Mouse (Mus musculus): ENCODE measurements at regions not wholly inside any gene's neighbourhood (a gene's known extent, or its start where the extent isn't known, plus 50 kb on each side); places are given as distances from the start of the nearest gene placed in this dataset.
A peak's percentile ranks its signal among the peaks of the same experiment; 100 is the strongest.

DNA sequence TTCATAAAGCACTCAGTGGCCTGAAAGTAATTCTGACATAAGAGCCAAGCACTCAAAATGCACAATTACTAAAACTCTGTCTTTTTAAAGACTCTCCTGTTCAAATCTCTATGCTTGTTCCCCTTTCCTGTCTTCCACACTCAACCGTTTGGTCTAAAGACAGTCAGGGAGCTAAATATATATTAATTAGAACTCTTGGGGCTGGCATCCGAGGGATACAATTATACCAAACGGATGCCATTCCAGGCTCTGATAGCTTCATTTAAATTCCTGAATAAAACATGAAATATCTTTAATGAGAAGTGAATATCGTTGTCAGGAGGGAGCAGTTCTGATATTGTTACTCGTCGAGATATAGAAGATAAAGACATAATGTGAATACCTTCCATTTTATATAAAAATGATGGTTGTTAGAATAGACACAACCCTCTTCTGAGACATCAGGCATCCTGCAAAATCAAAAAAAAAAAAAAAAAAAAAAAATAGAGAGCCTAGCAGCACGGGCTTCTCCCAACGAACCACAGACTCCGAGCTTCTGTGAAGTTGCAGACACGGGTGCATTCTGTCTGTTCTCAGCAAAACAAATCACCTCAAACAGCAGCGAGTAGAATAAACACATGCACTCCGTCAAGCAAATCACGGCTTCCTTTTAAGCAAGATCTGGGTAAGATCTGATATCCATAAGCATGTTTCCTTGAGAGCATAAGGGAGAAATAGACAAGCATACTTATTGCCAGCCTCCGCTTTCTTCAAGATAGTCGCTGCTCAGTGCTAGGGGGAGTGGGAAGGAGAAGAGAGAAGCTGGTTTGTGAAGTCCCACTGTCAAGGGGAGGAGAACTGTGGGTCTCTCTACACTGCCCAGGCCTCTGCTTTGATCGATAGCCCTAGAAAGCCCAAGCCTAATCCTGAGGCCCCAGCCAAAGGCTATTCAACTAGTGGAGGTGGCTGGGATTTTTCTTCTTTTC is 363.0 kb downstream of the Mctp2 start:
- H3K27ac ChIP-seq = no peak overlapping the region
- no peak overlapping the region for H3K4me2 ChIP-seq
- H3K36me3 ChIP-seq = no peaks in the 10 kb centered on the region
- ATAC-seq (replicated peaks; ENCODE audit: insufficient number of reproducible peaks, insufficient read depth, low FRiP score, low read depth) = no peak
- 53% methylated on average over 16 of the region's 16 CpGs for WGBS
- H3K27me3 ChIP-seq = no peaks in the 10 kb centered on the region
- no peak overlapping the region for H3K9ac ChIP-seq
- peaks cover 12% of the 10 kb centered on the region; the same call in 1 of the 2 replicates for H3K4me1 ChIP-seq (replicated peaks)
- no peak overlapping the region for H3K4me3 ChIP-seq
- H3K9me3 ChIP-seq (replicated peaks) = no peaks in the 10 kb centered on the region

DNA sequence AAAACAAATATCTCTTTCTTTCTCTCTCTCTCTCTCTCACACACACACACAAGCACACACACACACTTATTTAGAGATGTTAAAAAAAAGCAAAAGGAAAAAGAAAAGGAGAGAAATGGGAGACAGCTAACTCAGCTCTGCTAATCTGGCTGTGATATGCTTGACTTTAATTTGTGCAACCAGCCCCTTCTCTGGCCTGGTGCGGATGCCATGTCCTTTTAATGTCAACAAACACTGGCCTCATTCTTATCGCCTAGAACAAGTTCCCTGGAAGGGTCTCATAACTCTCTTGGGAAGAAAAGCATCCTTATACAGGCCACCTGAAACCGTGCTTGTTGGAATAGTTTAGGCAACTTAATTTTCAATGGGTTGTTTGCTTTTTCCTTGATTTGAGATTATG is 368.7 kb downstream of the Mctp2 start:
- H3K4me2 ChIP-seq = no peak overlapping the region
- no peaks in the 10 kb centered on the region for H3K36me3 ChIP-seq
- WGBS = 53% methylated on average over 3 of the region's 3 CpGs
- ATAC-seq (replicated peaks; ENCODE audit: insufficient number of reproducible peaks, insufficient read depth, low FRiP score, low read depth) = no peak
- H3K9me3 ChIP-seq (replicated peaks) = no peaks in the 10 kb centered on the region
- peaks cover 12% of the 10 kb centered on the region; the same call in 1 of the 2 replicates for H3K4me1 ChIP-seq (replicated peaks)
- no peaks in the 10 kb centered on the region for H3K27me3 ChIP-seq
- H3K27ac ChIP-seq = no peak overlapping the region
- H3K4me3 ChIP-seq = no peak overlapping the region
- no peak overlapping the region for H3K9ac ChIP-seq

- Histone ChIP-seq H3K9me3 (replicated peaks) (no peaks in the 10 kb centered on the region), H3K36me3 (no peaks in the 10 kb centered on the region), H3K4me1 (replicated peaks) (peaks cover 12% of the 10 kb centered on the region; the same call in 1 of the 2 replicates), H3K27me3 (no peaks in the 10 kb centered on the region), H3K4me2 (no peak overlapping the region), H3K9ac (no peak overlapping the region), H3K4me3 (no peak overlapping the region), H3K27ac (peak overlapping the region; percentile 31; the same call in 1 of the 2 replicates)
- ATAC-seq (replicated peaks; ENCODE audit: insufficient number of reproducible peaks, insufficient read depth, low FRiP score, low read depth) = no peak
- WGBS = 53% methylated on average over 4 of the region's 4 CpGs
Measured at GRCm38 (mm10) chr7:71936690-71937089, 369.7 kb downstream of the Mctp2 start.
